Mouse (Mus musculus) G1E (cell line): ENCODE results near the gene Cox14.

Experiments
- CTCF ChIP-seq: IDR thresholded peaks from 2 replicates; pipeline ENCODE4 v1.5.1; 2012; ENCODE audit warnings: low read depth, low read length, inconsistent platforms, mixed read lengths
- GATA1 ChIP-seq: IDR thresholded peaks from 2 replicates; pipeline ENCODE4 v1.6.1; 2012; ENCODE audit warnings: borderline replicate concordance, low read length, inconsistent platforms, mixed read lengths
- GATA2 ChIP-seq: IDR thresholded peaks from 2 replicates; pipeline ENCODE4 v1.6.1; 2012; ENCODE audit warnings: low read depth, low read length, inconsistent platforms, borderline replicate concordance
- POLR2AphosphoS5 ChIP-seq: IDR thresholded peaks from 2 replicates; pipeline ENCODE4 v1.6.1; 2012; ENCODE audit warnings: low read depth, low read length, inconsistent platforms; ENCODE audit not compliant: insufficient replicate concordance
- TAL1 ChIP-seq: conservative IDR thresholded peaks from 2 replicates; pipeline ENCODE4 v1.6.1; 2012; ENCODE audit warnings: low read depth, low read length, inconsistent platforms, mixed read lengths

DNA sequence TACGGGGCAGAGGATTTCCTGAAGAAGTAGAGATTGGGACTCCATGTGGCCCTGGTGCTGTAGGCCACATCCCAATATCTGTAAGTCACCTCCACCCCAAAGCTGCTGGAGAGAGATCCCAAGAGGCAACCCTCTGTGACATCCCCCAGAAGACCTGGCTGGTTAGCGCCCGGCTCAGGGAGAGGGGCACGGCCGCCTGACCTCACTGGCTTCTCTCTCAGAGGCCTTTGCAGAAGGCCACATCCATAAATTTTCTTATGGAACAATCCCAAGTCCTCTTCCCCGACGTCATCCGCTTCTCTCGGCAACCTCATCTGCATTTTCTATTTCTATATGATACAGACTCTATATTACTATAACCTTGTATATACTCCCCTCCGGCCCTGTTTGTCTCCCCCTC is 25.7 kb upstream of the Cox14 start:
- no peak for TF ChIP-seq CTCF
- TF ChIP-seq GATA1: no peak
- TF ChIP-seq GATA2: no peak
- TF ChIP-seq POLR2AphosphoS5: no peak
- TF ChIP-seq TAL1: no peak
